Mouse (Mus musculus) olfactory bulb, adult 2 months (tissue): ENCODE measurements around the gene Mrtfa. TPM values are rescaled to one million over a fixed set of nuclear protein-coding genes. Genes with fewer than 3 reads are reported as not detected.

ENCODE experiments used
- H3K27ac ChIP-seq: fragments of 200-500 bp; 2 replicates; pipeline ENCODE4 v1.5.1; 2012; ENCODE audit warnings: low read depth, low read length; ENCODE audit not compliant: insufficient read depth
- H3K4me1 ChIP-seq: fragments of 200-500 bp; 2 replicates; pipeline ENCODE4 v1.6.1; 2012; ENCODE audit warnings: low read length; ENCODE audit not compliant: control insufficient read depth, insufficient read depth
- H3K4me3 ChIP-seq: fragments of 200-500 bp; 2 replicates; pipeline ENCODE4 v1.5.1; 2012; ENCODE audit warnings: mild to moderate bottlenecking, low read depth, low read length, moderate library complexity; ENCODE audit not compliant: insufficient read depth
- CTCF ChIP-seq: fragments of 200-500 bp; IDR thresholded peaks from 2 replicates; pipeline ENCODE4 v1.5.1; 2012; ENCODE audit warnings: low read depth, mild to moderate bottlenecking, low read length, moderate library complexity; ENCODE audit not compliant: insufficient read depth
- POLR2A ChIP-seq: fragments of 200-500 bp; IDR thresholded peaks from 2 replicates; pipeline ENCODE4 v1.6.1; 2012; ENCODE audit warnings: mild to moderate bottlenecking, low read depth, low read length, moderate library complexity; ENCODE audit not compliant: insufficient read depth
- WGBS: fragments of 180-500 bp; shearing (Covaris S2); methylation state at CpG from one replicate; pipeline ENCODE4 v1.1.7; 2018; 5-methylcytosine and 5-hydroxymethylcytosine counted together
- polyA plus RNA-seq: library from polyadenylated mRNA; stranded (reverse); fragments of >200 nt; gene quantifications from 2 replicates; pipeline ENCODE4 v1.2.4, GENCODE M21; 2012; ENCODE audit warnings: low replicate concordance; ENCODE audit not compliant: missing spikeins, insufficient read depth, insufficient read length

The Mrtfa gene
- polyA plus RNA-seq, 1 experiment, result not detected

DNA sequence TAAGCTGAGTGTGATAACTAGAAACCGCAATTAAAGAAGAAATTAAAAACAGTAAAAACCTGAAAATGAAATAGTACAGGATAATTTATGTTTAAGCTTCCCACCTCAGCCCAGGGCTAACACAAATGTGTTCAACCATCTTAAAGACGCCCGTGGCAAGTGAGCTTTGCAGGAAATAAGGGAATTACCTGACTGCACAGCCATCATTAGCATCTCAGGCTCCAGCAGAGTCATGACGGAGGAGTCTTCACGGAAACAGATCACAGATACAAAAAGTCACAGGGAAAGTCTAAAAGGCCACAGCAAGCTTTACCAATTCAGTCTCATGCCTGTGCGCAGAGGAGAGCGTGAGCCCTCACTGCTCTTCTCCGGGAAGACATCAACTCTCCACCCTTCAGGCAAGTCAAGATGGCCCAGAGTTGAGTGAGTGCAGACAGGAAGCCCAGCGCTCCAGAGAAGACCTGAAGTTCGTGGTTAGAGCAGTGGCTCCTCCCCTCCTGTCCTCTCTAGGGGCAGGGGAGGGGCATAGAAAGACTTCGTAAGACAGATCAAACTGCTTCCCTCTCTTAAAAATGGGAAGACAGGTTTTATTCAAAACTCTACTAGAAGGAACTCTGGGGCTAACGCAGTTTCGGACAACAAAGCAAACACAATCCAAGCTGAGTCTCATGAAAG, 85.8 kb downstream of the Mrtfa start:
- TF ChIP-seq POLR2A (no peak), CTCF (no peak)
- WGBS, result 17% methylated on average over 13 of the region's 13 CpGs
- peak overlapping the region; percentile 98 for H3K27ac ChIP-seq
- H3K4me3 ChIP-seq, result peak overlapping the region; percentile 51
- H3K4me1 ChIP-seq, result peaks cover 10% of the 10 kb centered on the region; the same call in 1 of the 2 replicates

DNA sequence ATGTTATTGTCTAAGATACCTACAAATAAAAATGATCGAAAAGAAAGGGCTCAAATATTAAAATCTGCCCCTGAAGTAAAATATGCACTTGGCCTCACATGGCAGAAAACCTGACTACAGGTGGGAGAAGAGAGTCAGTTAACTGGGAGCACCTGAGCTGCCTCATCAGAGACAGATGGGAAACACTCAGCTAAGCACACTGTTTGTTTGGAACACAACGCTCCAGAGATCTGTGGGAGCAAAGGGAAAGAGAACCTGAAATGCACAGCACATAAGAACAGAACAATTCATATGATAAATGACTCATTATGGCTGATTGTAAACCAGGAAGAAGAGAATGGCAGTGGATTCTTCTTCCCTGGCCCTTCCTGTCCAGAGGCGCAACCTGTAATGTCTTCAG, 87.1 kb downstream of the Mrtfa start:
- Histone ChIP-seq H3K4me1 (peaks cover 10% of the 10 kb centered on the region), H3K27ac (peak overlapping the region; percentile 94), H3K4me3 (peak overlapping the region; percentile 67)
- WGBS, result 58% methylated on average over 3 of the region's 3 CpGs
- no peak for TF ChIP-seq CTCF

DNA sequence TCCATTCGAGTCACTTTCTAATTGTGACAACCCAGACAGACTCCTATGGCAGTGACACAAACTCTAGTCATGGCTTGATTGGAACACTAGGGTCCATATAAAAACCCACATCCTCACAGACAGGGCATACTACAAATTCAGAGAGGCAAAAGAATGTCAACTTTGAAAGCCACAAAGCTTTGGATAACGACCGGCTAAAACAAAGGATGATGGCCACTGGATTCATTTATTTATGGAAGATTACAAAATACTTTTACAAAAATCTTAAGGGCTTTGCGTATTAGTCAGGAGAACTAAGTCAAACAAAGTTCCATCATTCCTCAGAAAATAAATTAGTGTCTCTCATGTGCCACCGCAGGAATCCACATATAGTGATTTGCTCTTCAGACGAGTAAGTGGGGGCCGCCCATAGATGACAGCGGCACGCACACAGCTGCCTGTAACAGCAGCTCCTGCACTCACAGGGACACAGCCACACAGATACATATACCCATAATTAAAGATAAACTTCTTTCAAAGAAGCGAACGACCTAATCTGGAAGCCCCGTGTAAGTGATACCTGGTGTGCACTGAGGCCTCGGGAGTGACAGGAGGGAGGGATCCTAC, 88.2 kb downstream of the Mrtfa start:
- Histone ChIP-seq H3K27ac (peak overlapping the region; percentile 94), H3K4me3 (peak overlapping the region; percentile 33)

DNA sequence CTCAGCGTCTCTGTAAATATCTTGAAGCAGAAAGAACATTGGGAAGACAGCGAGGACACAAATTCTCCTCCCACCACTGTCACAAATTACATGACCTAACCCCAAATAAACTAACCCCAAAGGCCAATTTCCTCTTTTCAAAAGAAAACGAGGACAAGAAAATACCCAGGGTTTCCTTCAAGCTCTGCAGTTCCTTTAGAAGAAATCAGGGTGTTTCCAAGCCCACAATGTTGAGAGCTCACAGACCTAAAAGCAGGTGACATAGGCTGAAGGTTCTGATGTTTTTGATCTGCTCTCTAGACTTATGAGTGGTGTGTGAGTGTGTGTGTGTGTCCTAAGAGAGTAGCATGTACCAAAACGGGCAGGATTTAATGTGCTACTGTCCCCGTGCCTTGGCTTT, 89.2 kb downstream of the Mrtfa start:
- peak overlapping the region; percentile 63; the same call in 1 of the 2 replicates for H3K27ac ChIP-seq
- TF ChIP-seq POLR2A (no peak), CTCF (no peak)
- no peak overlapping the region for H3K4me3 ChIP-seq
- WGBS, result 24% methylated on average over 5 of the region's 5 CpGs
- peaks cover 17% of the 10 kb centered on the region for H3K4me1 ChIP-seq

More for the DNA sequence above, 88.2 kb downstream of the Mrtfa start:
- WGBS, result 37% methylated on average over 13 of the region's 13 CpGs
- peaks cover 11% of the 10 kb centered on the region for H3K4me1 ChIP-seq
- TF ChIP-seq POLR2A, result no peak
- no peak for TF ChIP-seq CTCF

DNA sequence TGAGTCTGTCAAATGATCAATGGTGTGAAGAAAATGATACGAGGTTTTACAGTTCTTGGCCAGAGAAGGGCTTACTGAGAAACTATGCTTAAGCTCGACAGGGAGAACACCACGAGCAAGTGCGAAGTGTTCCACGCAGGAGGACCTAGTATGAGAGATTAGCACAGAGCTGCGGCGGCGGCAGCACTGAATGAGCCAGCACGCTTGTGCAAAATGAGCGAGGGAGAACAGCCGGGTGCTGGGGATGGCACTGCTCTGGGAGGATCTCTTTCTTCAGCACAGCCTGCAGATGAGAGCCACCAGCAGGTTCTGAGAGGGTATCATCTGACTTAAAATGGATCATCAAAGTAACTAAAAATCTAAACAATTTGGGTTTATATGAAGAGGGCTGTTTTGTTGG, 91.3 kb downstream of the Mrtfa start:
- TF ChIP-seq POLR2A, result no peak
- no peak for TF ChIP-seq CTCF
- 59% methylated on average over 11 of the region's 11 CpGs for WGBS
- Histone ChIP-seq H3K4me1 (peaks cover 15% of the 10 kb centered on the region), H3K4me3 (no peak overlapping the region), H3K27ac (no peak overlapping the region)

DNA sequence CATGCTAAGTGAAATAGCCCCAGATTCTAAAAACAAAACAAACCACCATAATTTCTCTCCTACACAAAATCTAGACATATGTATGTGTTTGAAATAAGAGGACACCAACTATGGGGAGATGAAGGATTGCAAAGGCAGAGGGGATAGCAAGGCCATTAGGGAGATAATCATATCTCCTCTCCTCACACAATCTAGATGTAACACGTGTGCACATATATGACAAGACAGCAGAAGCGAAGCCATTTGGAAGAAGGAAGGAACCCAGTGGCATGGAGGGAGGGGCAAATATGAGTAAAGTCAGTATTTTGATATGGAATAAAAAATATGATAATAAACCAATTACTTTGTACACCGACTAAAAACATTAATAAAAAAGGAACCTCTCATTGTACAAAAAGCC, 91.9 kb downstream of the Mrtfa start:
- H3K27ac ChIP-seq, result no peak overlapping the region
- no peak overlapping the region for H3K4me3 ChIP-seq

DNA sequence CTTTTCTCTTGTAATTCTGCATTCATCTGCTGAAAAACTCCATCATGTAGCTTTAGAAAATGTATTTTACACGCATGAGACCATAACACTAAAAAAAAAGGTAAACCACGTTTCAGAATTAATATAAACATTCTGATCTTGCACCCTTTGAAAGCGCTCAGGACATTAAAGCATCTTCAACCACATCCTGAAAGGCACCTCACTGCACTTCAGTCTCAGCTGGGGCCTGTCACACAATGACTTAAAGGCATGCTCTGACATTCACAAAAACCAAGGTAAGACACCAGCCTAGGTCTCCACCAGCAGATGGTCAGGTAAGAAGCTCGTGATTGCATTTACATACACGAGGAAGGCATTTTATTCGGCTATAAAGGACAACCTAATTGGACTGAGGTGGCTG, 92.7 kb downstream of the Mrtfa start:
- Histone ChIP-seq H3K4me1 (peaks cover 15% of the 10 kb centered on the region), H3K27ac (peak overlapping the region; percentile 34; the same call in 1 of the 2 replicates), H3K4me3 (no peak overlapping the region)
- TF ChIP-seq POLR2A, result no peak
- TF ChIP-seq CTCF, result no peak
- WGBS, result 81% methylated on average over 6 of the region's 6 CpGs

More for the DNA sequence above, 91.9 kb downstream of the Mrtfa start:
- no peak for TF ChIP-seq CTCF
- no peak for TF ChIP-seq POLR2A
- H3K4me1 ChIP-seq, result peaks cover 15% of the 10 kb centered on the region
- WGBS, result 83% methylated on average over 3 of the region's 3 CpGs

DNA sequence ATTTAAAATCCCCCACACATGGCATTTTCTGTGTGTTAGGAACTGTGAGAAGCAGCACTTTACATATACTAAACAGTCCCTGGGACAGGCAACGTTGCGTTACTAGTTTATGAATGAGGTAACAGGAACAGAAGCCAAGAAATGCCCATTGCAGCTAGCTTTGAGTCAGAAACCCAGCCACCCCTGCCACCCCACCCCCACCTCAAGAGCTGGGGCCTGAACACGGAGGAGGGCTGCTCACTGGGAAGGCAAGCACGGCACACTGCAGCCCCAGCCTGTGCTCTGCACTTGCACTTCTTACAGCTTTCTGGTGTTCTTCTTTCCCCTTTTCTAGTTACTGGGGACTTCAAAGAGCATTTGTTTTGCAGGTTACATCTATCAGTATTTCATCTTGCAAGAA, 93.1 kb downstream of the Mrtfa start:
- TF ChIP-seq CTCF (no peak), POLR2A (no peak)
- Histone ChIP-seq H3K4me3 (no peak overlapping the region), H3K4me1 (peaks cover 15% of the 10 kb centered on the region), H3K27ac (no peak overlapping the region)
- WGBS, result 15% methylated on average over 4 of the region's 4 CpGs

DNA sequence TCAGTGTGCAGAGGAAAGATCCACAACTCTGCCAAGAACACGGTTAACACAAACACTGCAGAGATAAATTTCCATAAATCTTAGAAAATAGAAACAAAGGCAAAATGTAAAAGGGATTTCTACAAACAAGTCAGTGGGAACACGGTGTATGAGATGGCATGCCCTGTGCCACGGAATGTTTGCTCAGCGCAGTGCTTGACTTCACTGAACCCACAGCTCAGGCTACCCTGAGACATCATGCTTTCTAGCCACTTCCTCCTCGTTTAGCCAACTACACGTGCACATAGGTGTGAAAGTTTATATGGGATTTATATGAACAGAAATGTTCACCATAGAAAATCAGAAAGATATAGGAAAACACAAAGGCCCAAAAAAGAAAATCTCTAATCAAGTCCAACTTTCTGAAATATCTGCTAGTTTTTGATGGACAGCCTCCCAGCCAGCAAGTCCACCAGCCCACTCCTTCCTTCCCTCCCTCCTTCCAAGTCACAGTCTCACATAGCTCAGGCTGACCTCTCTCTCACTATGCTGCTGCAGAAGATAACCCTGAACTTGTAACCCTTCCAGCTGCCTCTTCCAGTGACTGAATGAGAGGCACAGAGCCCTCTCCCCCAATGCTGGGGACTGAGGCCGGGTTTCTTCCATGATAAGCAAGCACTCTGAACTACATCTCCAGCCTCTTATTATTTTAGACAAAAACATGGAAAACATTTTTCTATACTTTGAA, 94.1 kb downstream of the Mrtfa start:
- TF ChIP-seq CTCF, result no peak
- no peak for TF ChIP-seq POLR2A
- H3K4me1 ChIP-seq, result peaks cover 23% of the 10 kb centered on the region
- H3K4me3 ChIP-seq, result no peak overlapping the region
- 51% methylated on average over 7 of the region's 7 CpGs for WGBS
- H3K27ac ChIP-seq, result no peak overlapping the region
